Mouse (Mus musculus): ENCODE measurements around the gene Slc35d3.

The Slc35d3 gene

DNA sequence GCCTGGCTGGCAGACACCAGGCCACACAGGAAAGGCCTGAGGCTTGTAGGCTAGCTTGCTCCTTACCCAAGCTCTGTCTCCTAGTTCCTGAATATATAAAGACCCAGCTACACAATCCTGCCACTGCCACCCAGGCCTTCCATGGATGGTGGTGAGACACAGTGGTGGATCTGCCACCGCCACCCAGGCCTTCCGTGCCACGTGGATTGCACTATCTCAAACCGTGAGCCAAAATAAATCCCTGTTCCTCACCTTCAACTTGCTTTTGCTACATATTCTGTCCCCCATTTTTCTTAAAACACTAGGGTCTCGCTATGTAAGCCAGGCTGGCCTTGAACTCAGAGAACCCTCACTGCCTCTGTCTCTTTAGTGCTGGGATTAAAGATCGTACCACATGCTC, 17.0 kb downstream of the Slc35d3 start:
- DNase-seq = no peak

DNA sequence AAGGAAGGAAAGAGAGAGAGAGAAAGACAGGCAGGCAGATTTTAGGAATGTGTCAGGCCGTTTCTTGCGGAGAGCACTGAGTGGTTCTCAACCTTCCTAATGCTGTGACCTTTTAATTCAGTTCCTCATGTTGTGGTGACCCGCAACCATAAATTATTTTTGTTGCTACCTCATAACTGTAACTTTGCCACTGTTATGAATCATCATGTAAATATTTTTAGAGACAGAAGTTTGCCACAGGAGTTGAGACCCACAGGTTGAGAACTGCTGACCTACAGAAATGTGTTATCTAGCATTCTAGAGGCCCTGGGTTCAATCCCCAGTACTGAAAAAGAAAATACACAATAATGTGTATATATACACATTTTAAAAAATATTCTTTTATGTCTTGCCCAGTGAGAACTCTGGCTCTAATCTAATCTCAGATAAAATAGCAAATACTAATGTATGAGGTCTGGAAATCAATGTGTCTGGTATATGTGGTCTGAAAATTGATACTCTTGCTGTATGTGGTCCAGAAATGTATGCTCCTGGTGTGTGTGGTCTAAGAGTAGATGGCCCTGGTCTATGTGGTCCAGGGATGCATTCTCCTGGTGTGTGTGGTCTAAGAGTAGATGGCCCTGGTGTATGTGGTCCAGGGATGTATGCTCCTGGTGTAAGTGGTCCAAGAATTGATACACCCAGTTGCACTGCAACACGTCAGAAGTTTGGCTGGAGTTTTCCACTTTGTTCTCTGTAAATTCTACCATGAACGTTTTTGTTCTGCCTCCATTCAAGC, 20.0 kb downstream of the Slc35d3 start:
- DNase-seq = no peak

DNA sequence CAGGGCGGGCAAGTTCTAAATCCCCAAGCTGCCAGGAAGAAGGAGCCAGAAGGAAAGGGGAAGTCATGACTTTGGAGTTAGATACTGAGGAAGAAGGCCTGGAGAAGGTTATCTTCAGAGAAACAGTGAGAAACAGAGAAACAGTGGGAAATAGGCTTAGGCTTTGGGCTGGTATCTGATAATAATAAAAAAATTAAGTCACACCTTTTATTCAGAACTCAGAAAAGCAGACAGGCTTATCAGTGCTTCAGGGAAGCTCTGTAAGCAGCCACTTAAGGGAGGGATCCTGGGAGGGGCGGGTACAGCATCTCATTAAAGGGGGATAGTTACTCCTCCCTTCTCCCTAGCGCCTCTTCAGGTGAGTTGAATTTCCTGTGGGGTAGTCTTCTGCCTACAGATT, 30.3 kb downstream of the Slc35d3 start:
- DNase-seq = no peak

DNA sequence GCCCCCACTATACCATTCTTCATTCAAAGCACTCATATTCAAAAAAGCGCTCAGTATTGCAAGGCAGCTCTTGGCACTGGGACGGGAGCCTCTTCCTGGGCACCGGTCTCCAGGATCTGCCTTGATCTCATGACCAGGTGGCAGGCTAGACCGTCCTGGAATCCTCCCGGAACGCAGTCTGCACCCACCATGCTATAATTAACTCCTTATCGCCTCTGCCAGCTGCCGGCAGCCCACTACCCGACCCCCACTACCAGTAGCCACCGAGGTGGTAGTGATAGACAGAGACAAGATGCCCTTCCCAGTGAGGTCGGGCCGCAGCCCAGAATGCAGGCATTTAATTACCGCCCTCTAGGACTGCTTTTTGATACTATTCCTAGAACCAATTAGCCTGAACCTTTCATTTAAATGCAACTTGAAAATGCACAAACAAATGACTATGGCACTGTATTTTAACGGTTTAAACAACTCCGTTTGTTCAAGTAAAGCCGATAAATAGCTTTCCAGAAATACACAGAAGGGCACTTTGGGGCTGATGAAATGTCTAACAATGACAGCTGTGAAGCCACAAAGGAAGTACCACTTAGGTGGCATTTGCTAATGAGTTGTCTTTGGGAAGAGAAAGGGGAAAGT, 32.4 kb downstream of the Slc35d3 start:
- no peak for DNase-seq

DNA sequence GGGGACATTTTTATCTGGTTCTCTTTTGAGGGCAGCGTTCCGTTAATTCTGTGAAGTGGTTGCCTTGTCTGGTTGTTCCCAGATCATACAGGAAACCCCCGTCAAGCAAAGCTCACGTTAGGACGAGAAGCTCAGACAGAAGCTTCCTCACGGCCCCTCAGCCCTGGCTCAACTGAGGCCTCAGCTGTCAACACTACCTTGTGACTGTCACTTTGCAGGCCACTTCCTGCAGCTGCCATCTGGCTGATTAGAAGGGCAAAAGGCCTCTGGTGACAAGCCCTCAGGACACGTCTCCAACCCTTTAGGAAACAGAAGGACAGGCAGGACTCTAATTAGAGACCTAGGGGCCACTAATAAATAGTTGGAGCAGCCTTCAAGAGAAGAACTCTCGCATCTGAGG, 35.9 kb downstream of the Slc35d3 start:
- DNase-seq = no peak

DNA sequence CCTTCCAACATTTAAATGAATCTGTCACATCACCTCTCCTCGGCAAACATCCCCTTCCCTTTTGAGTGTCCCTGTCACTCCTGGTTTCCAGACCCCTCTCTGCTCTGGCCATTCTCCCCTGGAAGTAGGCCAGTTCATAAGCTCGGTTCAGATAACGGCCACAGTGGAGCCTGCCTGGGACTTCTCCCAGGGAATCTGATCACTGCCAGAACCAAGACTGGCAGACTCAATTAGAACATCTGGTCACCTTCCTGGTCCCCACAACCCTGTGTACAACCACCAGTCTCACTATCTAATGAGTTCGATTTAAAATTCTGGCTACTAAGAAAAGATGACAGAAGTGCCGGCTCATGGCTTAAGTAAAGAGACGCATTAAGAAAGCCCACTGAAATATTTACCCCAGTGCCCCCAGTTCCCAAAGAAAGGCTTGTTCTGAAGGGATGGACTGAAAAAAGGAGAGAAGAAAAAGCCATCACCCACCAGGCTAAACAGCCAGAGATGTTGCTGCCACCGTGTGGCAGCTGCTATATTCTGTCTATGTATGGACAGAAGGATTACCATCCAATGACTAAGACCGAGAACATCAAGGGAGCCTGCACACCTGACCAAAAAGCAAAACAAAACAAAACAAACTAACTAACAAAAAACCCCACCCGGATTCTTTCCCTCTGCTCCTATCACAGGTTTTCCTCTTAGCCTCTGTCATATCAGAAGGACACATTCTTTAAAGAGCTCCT, 39.7 kb downstream of the Slc35d3 start:
- DNase-seq = peak; percentile 43

DNA sequence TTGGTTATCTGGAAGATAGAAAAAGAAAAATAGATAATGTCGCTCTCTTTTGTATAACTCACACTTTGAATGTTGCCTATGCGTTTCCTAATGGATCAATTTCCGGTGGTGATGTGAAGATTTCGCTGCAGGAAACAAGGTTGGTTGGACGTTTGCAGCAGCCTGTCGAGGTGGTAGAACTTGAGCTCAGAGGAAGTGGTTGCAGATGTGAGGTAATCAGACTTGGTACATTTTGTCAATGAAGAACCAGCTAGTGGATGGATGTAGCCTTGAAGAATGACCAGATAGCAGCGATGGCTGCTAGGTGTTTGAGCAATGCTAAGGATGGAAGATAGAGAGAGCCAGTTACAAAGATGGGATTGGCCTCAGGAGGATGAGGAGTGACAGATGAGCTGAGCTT, 46.5 kb downstream of the Slc35d3 start:
- no peak for DNase-seq

DNA sequence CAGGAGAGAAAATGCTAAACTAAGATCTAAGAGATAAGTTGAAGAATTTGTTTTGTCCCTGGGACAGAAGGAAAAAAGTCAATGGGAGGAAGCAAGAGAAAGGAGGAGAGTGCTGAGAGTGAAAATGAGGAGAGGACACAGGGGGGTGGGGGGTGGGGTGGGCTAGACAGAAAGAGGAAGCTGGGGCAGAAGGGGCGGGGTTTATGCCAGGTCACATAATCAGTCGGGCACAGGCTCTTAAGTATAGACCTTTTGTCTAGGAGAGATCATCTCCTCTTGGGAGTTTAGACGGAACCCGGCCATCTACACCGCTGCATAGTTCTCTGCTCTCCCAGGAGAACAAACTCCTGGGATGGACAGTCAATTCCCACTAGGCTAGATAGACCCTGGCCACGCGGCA, 48.3 kb downstream of the Slc35d3 start:
- DNase-seq = no peak
